Mouse (Mus musculus) adrenal gland, postnatal 0 days (tissue): ENCODE results near the gene Naaladl1. TPM values are rescaled to one million over a fixed set of nuclear protein-coding genes. Genes with fewer than 3 reads are reported as not detected.

ENCODE experiments used
- polyA plus RNA-seq: library from polyadenylated mRNA; unstranded; fragments of >200 nt; fragmentation: Nextera tagmentation; extraction: Ambion mirVana; gene quantifications from 2 replicates; pipeline ENCODE4 v1.2.1, GENCODE M21; 2015

Naaladl1 gene
- 0.28 and 0.61 TPM in 2 replicates for polyA plus RNA-seq

GRCm38 (mm10) chr19:6105586-6105985 is at the start of gene Naaladl1:
Gene Naaladl1 (plus strand): TSS chr19:6105782.

DNA sequence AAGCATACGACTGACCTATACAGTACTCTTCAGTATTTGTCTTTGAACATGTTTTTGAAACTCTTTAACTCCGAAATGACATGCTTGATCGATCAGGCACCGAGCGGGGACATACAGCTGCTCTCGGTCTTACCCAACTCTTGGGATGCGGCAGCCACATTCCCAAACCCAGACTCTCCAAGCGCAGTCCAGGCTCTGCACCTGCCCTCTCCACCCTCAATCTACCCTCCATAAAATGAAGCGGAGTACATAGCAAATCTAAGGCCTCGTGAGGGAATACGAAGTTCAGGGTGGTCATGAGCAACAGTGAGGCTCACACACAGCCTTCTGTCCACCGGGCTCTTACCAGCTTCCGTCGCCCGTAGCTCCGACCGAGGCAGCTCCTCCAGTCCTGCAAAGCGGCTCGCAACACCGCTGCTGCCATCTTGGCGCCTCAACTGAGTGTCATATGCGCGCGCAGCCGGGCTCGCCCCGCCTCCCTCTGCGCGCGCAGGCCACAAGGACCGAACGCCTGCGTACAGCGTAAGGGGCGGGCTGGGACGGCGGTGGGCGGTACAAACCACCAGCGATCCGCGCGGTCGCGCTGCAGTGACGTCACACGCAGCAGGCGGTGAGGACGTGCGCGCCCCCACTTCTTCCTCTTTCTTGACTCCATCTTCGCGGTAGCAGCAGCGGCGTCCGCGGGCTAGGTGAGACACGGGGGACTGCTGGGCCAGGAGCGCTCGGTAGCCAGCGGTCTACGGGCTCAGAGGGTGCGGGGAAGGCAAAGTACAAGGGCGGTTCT is 48.1 kb upstream of the Naaladl1 start, which contains the start of the genes Mrpl49 and Fau:
Gene Mrpl49 (minus strand): TSS at position 473 of the 784 bp plus-strand sequence.
Gene Fau (plus strand): TSS at position 532 of the 784 bp plus-strand sequence.

GRCm38 (mm10) chr19:6061021-6061533 is 44.5 kb upstream of the Naaladl1 start, which contains the start of gene Znhit2:
Gene Znhit2 (plus strand): TSS chr19:6061192.

GRCm38 (mm10) chr19:6067724-6068415 is 37.7 kb upstream of the Naaladl1 start, which contains the start of gene Tm7sf2:
Gene Tm7sf2 (minus strand): TSS chr19:6068373.

GRCm38 (mm10) chr19:6076564-6077393 is 28.8 kb upstream of the Naaladl1 start, which contains the start of gene Vps51:
Gene Vps51 (minus strand): TSS chr19:6077231.

GRCm38 (mm10) chr19:6079983-6080480 is 25.6 kb upstream of the Naaladl1 start, which contains the start of gene Tmem262:
Gene Tmem262 (plus strand): TSS chr19:6080033.

GRCm38 (mm10) chr19:6082156-6082555 is 23.4 kb upstream of the Naaladl1 start, which contains the start of gene Gm28374:
Gene Gm28374 (minus strand): TSS chr19:6082256.

DNA sequence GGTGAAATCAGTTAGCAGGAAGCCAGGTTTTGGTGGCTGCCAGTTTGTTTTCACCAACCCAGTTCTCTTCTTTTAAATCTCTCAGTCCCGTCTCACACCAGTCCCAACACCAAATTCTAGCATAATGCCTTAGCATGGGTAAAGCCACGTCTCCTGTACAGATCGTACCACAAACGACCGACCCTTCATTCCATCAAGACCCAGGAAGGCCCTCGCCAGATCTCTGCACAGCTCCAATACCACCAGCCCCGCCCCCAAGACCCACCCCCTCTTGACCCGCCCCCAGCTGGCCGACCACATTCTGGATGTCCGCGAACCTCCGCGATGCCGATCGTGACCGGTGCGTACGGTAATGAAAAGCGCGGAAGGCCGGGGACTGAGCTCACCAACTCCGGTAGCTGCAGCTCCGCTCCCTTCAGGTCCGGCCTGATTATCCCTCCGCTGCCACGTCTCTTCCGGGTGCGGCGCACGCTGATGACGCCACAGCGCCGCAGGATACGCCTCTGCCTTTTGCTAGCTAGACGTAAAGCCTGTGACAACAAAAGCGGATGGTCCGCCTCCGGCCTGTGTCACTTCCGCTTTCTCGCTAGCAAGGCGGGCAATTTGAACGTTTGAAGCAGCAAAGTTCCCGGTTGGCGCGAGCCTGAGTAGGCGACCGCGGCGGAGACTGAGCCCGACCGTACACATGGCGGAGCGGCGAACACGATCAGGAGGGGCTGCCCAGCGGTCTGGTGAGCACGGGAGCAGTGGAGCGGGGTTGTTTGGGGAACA is 20.9 kb upstream of the Naaladl1 start, which contains the start of the genes Zfpl1 and Cdca5:
Gene Zfpl1 (minus strand): TSS at position 479 of the 771 bp plus-strand sequence.
Gene Cdca5 (plus strand): TSS at position 506 of the 771 bp plus-strand sequence.

GRCm38 (mm10) chr19:6094119-6094518 is 11.5 kb upstream of the Naaladl1 start, which contains the start of gene AC131692.1:
Gene AC131692.1 (plus strand): TSS chr19:6094419.

GRCm38 (mm10) chr19:6117986-6118676 is 12.5 kb downstream of the Naaladl1 start, which contains the start of gene Sac3d1:
Gene Sac3d1 (minus strand): TSS chr19:6118650.

DNA sequence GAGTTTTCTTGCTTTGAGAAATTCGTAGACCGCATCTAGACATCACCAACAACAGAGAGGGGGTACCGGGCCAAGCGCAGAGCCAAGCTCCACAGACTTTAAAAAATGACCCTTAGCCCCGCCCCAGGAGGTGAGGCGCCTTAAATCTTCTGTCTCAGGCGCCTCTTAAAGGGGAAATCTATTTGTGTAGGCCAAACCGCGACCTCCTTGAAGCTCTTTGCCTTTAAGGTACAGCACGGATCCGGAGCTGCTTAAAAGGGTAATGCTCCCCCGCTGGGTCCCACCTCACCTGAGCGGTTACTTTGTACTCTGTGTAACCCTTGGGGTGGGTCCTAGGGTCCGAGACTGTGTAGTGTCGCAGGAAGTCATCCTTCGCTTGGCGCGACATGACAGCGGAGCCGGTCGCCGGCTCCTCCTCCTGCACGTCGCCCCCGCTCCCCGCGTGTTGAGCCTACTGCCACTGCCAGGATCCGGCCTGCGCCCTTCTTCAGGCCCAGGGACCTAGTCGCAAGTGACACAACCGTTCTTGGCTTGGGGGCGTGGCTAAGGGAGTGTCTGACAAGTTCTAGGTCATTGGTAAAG is 22.3 kb downstream of the Naaladl1 start, which contains the start of gene Snx15:
Gene Snx15 (minus strand): TSS at position 545 of the 582 bp plus-strand sequence.

DNA sequence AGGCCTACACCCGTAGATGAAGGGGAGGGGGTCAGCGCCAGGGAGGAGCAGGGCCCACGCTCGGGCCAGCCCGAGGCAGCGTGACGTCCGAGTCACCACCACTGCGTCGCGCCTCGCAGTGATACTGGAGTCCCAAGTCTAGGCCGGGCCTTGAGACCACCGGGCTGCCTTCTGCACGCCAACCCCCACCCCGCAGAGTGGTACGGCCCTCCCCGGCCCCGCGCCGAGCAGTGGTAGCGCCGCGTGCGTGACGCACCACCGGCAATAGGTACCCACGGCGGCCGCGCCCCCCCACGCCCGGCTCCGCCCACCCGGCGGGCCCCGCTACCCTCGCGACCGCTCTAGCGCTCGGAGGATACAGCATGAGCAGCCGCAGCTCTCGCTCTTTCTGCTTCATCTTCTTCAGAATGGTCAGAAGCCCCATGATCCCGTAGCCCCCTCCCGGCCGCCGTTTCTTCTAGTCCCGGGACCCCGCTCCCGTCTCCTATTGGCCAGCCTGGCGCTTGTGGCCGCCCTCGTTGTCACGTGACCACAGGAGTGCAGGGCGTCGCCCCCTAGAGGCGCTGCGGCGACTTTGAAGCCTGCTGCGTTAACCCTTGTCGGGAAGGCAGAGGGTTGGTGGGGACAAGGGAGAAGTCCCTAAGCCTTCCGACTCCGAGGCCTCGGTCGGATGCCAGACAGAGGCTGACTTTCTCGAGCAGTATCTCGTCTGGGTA is 35.3 kb downstream of the Naaladl1 start, which contains the start of gene Batf2:
Gene Batf2 (plus strand): TSS at position 306 of the 716 bp plus-strand sequence.

DNA sequence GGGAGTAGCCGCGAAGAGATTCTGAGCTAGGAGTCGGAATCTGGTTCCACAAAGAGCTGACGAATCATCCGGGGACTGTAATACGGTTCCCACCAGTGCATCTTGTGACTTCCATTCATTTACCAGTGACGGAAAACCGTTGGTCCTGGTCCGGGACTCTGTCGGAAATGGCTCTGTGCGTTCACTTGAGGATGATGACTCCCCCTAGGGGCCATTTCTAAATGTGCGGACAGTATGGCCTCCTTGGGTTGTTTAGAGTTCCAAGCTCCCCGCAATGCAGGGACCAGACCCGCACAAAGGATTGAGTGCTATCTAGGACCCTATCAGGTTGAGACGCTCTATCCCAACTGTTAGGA is 35.8 kb downstream of the Naaladl1 start, which contains the start of gene Arl2:
Gene Arl2 (minus strand): TSS at position 155 of the 356 bp plus-strand sequence.

Other genes starting within 250 kb of the Naaladl1 start
- gene Frmd8, start 230.5 kb upstream of the Naaladl1 start, polyA plus RNA-seq, result 19.3 and 42.3 TPM in 2 replicates
- gene Slc25a45, start 228.0 kb upstream of the Naaladl1 start, polyA plus RNA-seq, result 9.9 and 23.2 TPM in 2 replicates
- 2.2 and 3.1 TPM in 2 replicates for gene Tigd3, start 211.6 kb upstream of the Naaladl1 start, polyA plus RNA-seq
- 52.8 and 74.8 TPM in 2 replicates for gene Dpf2, start 192.8 kb upstream of the Naaladl1 start, polyA plus RNA-seq
- 10.5 and 12.6 TPM in 2 replicates for gene Cdc42ep2, start 181.0 kb upstream of the Naaladl1 start, polyA plus RNA-seq
- 19.6 and 27.3 TPM in 2 replicates for gene Pola2, start 141.6 kb upstream of the Naaladl1 start, polyA plus RNA-seq
- gene Slc22a20, start 119.6 kb upstream of the Naaladl1 start, polyA plus RNA-seq, result not detected in 2 replicates
- 13.9 and 14.2 TPM in 2 replicates for gene Capn1, start 89.9 kb upstream of the Naaladl1 start, polyA plus RNA-seq
- 20.3 and 29.1 TPM in 2 replicates for gene Syvn1, start 59.2 kb upstream of the Naaladl1 start, polyA plus RNA-seq
- 47.4 and 63.4 TPM in 2 replicates for gene Mrpl49, start 48.0 kb upstream of the Naaladl1 start, polyA plus RNA-seq
- 839 and 888 TPM in 2 replicates for gene Fau, start 47.9 kb upstream of the Naaladl1 start, polyA plus RNA-seq
- 35.7 and 47.8 TPM in 2 replicates for gene Znhit2, start 44.6 kb upstream of the Naaladl1 start, polyA plus RNA-seq
- 14.7 and 17.7 TPM in 2 replicates for gene Tm7sf2, start 37.4 kb upstream of the Naaladl1 start, polyA plus RNA-seq
- gene Vps51, start 28.6 kb upstream of the Naaladl1 start, polyA plus RNA-seq, result 44.2 and 52.3 TPM in 2 replicates
- not detected in 2 replicates for gene Tmem262, start 25.7 kb upstream of the Naaladl1 start, polyA plus RNA-seq
- gene Gm28374, start 23.5 kb upstream of the Naaladl1 start, polyA plus RNA-seq, result 0.28 and 0.91 TPM in 2 replicates
- gene Zfpl1, start 20.8 kb upstream of the Naaladl1 start, polyA plus RNA-seq, result 47.0 and 62.8 TPM in 2 replicates
- 8.0 and 9.5 TPM in 2 replicates for gene Cdca5, start 20.8 kb upstream of the Naaladl1 start, polyA plus RNA-seq
- gene AC131692.1, start 11.4 kb upstream of the Naaladl1 start, polyA plus RNA-seq, result 0.41 TPM in 1 of 2 replicates, not detected in the other
- 28.5 and 29.2 TPM in 2 replicates for gene Sac3d1, start 12.9 kb downstream of the Naaladl1 start, polyA plus RNA-seq
- gene Snx15, start 22.5 kb downstream of the Naaladl1 start, polyA plus RNA-seq, result 21.4 and 22.6 TPM in 2 replicates
- 0.47 and 0.60 TPM in 2 replicates for gene Batf2, start 35.2 kb downstream of the Naaladl1 start, polyA plus RNA-seq
- 101 and 106 TPM in 2 replicates for gene Arl2, start 35.8 kb downstream of the Naaladl1 start, polyA plus RNA-seq
- 0.46 and 0.73 TPM in 2 replicates for gene Majin, start 78.6 kb downstream of the Naaladl1 start, polyA plus RNA-seq
- gene Gpha2, start 120.6 kb downstream of the Naaladl1 start, polyA plus RNA-seq, result 148 and 158 TPM in 2 replicates
- 41.5 and 44.1 TPM in 2 replicates for gene Ppp2r5b, start 130.1 kb downstream of the Naaladl1 start, polyA plus RNA-seq
- gene Atg2a, start 135.9 kb downstream of the Naaladl1 start, polyA plus RNA-seq, result 5.9 and 10.4 TPM in 2 replicates
- gene Ehd1, start 170.9 kb downstream of the Naaladl1 start, polyA plus RNA-seq, result 54.1 and 63.1 TPM in 2 replicates
- 0.41 and 0.68 TPM in 2 replicates for gene Cdc42bpg, start 200.7 kb downstream of the Naaladl1 start, polyA plus RNA-seq
- gene Men1, start 229.2 kb downstream of the Naaladl1 start, polyA plus RNA-seq, result 30.4 and 42.3 TPM in 2 replicates
- gene Map4k2, start 235.4 kb downstream of the Naaladl1 start, polyA plus RNA-seq, result 9.9 and 12.8 TPM in 2 replicates